Mouse (Mus musculus) myocyte (in vitro differentiated cells): ENCODE measurements around the gene Zfp986.
"Not testable (repeated sequence)": the region's sequence is repeated elsewhere in the genome, so short reads cannot be mapped to it uniquely, and the experiment has no call there.

ENCODE experiments used
- CEBPB ChIP-seq: IDR thresholded peaks from 2 replicates; pipeline ENCODE4 v1.6.1; 2011; ENCODE audit warnings: mild to moderate bottlenecking, moderate library complexity; ENCODE audit not compliant: poor library complexity, insufficient read depth, severe bottlenecking
- E2F4 ChIP-seq: IDR thresholded peaks from one replicate; pipeline ENCODE4 v1.6.1; 2011; ENCODE audit warnings: mild to moderate bottlenecking, control low read depth, moderate library complexity; ENCODE audit not compliant: insufficient read depth
- MAX ChIP-seq: IDR thresholded peaks from one replicate; pipeline ENCODE4 v1.6.1; 2011; ENCODE audit warnings: low read depth, mild to moderate bottlenecking, control low read depth
- POLR2A ChIP-seq: IDR thresholded peaks from one replicate; pipeline ENCODE4 v1.6.1; 2011; ENCODE audit warnings: low read depth, mild to moderate bottlenecking, control low read depth, moderate library complexity; ENCODE audit not compliant: insufficient read length
- POLR2AphosphoS2 ChIP-seq: IDR thresholded peaks from one replicate; pipeline ENCODE4 v1.6.1; 2011; ENCODE audit warnings: low read depth, control low read depth; ENCODE audit not compliant: insufficient read length
- REST ChIP-seq: IDR thresholded peaks from one replicate; pipeline ENCODE4 v1.6.1; 2011; ENCODE audit warnings: mild to moderate bottlenecking, control low read depth, moderate library complexity; ENCODE audit not compliant: insufficient read depth, insufficient read length
- SRF ChIP-seq: IDR thresholded peaks from one replicate; pipeline ENCODE4 v1.6.1; 2011; ENCODE audit warnings: low read depth; ENCODE audit not compliant: control insufficient read depth, insufficient read length
- TCF12 ChIP-seq: IDR thresholded peaks from one replicate; pipeline ENCODE4 v1.6.1; 2011; ENCODE audit warnings: mild to moderate bottlenecking, control low read depth; ENCODE audit not compliant: poor library complexity, insufficient read depth, severe bottlenecking
- TCF3 ChIP-seq: IDR thresholded peaks from one replicate; pipeline ENCODE4 v1.6.1; 2011; ENCODE audit warnings: low read depth, control low read depth; ENCODE audit not compliant: insufficient read length

DNA sequence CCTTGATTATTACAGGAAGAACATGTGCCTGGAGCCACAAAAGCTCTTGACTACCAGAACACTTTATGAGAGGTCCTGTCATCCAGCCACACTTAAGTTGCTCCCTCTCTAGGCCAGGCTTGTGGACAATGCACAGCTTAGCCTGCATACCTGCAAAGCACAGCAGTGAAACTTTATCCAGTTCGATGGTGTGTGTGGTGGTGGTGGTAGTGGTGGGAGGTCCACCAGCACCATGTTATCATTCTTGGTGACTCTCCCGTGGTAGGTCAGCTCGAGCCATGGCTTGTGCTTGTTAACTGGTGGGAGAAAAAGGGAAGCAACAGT is 19.7 kb upstream of the Zfp986 start:
- not testable (repeated sequence) for TF ChIP-seq CEBPB, POLR2A, POLR2AphosphoS2, MAX, E2F4, TCF12, TCF3, SRF, REST
